In the genomic region with DNA sequence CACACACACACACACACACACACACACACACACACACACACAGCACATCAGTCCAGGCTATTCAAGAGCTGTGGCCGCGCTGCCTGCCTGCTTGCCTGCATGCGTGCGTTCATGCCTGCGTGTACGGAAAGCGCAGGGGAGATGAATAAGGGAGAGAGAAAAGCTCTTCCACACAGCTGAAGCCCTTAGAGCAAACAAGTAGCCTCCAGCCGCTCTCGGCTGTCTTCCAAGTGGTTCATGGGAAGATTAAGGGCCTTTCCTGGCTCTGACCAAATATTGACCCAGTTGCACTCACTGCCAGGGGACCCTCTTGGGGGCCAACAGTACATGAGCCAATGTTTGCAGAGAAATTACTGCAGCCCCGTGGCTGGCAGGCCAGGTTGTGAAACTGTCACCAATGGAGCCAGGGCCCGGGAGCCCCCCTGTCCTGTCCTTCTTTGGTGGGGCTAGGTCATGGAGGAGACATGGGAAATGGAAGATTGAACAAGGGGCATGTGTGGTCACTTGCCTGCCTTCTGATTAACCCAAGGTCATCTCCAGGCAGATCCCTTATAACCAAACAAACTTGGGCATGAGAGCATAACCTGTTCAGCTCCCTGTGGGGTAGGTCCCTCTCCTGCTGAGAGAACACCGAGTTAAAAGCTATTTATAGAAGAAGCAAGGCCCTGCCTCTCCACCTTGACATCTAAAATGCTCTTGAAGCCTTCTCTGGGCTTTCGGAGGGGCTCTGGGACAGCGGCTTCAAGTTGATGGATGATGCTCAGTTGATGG, we compare ENCODE assay signal across 10 mouse cellular contexts. TPM values are rescaled to one million over a fixed set of nuclear protein-coding genes. Genes with fewer than 3 reads are reported as not detected.
DNase-seq lines count a peak whose midpoint lies in the region; ATAC-seq lines count a peak whose summit lies in the region.
"Had no signal": no experiment of that assay in that cellular context is flagged by ENCODE, and none has a peak within 500 bp of the region (broad histone marks: within the 10 kb centered on the region; RNA-seq: fewer than 3 reads in every experiment).

No protein-coding gene starts in this region.

- peaks cover 35% of the 10 kb centered on the region for H3K4me1 ChIP-seq in hindbrain, embryonic 10.5 days (replicated peaks)
- 0 out of 2 replicates have a peak, but pooled peaks cover 2% of the 10 kb centered on the region for H3K4me1 ChIP-seq in hindbrain, embryonic 14.5 days (replicated peaks; ENCODE audit: control insufficient read depth, insufficient read depth, low read length)
- peaks cover 18 to 32% of the 10 kb centered on the region in 2 experiments for H3K4me1 ChIP-seq in heart, embryonic 14.5 days (ENCODE audit: control insufficient read depth in 2 of 2, insufficient read depth in 2 of 2, low read length in 2 of 2)
- peaks cover 10% of the 10 kb centered on the region for H3K4me1 ChIP-seq in midbrain, embryonic 15.5 days

- 0 out of 2 replicates have a peak overlapping the region, but pooled peaks have one; percentile 25 for H3K27ac ChIP-seq in hindbrain, embryonic 10.5 days
- H3K27ac ChIP-seq in hindbrain, embryonic 14.5 days, result no peak overlapping the region
- H3K27ac ChIP-seq in heart, embryonic 14.5 days (replicated peaks in 1 of 2; ENCODE audit: control insufficient read depth in 1 of 2, insufficient read depth in 1 of 2, low read depth in 2 of 2, low read length in 2 of 2), result peak overlapping the region; percentile 55 to 75
- H3K27ac ChIP-seq in midbrain, embryonic 15.5 days, result no peak overlapping the region

- DNase-seq in hindbrain, embryonic 10.5 days (ENCODE audit: low spot score), result no peak
- no peak for DNase-seq in hindbrain, embryonic 14.5 days (ENCODE audit: low spot score)
- peak; percentile 47 for DNase-seq in kidney, adult 9 months
- DNase-seq in cerebellum, postnatal 36 days, result no peak
- DNase-seq in thymus, postnatal 10 days (ENCODE audit: low spot score in 2 of 2), result no peak
- DNase-seq: cerebellum, adult 9-10 months; liver, postnatal 0 days had no signal

- H3K4me2 ChIP-seq in hindbrain, embryonic 14.5 days (replicated peaks), result no peak overlapping the region
- H3K4me2 ChIP-seq in heart, embryonic 14.5 days (ENCODE audit: low read length), result peak overlapping the region; percentile 20; the same call in 1 of the 2 replicates
- no peak overlapping the region for H3K4me2 ChIP-seq in midbrain, embryonic 15.5 days

- H3K9me3 ChIP-seq in hindbrain, embryonic 10.5 days, result no peaks in the 10 kb centered on the region
- no peaks in the 10 kb centered on the region for H3K9me3 ChIP-seq in hindbrain, embryonic 14.5 days (ENCODE audit: control insufficient read depth, low read length)
- no peaks in the 10 kb centered on the region for H3K9me3 ChIP-seq in heart, embryonic 14.5 days (ENCODE audit: control insufficient read depth, low read length)
- H3K9me3 ChIP-seq in midbrain, embryonic 15.5 days, result no peaks in the 10 kb centered on the region

- H3K4me3 ChIP-seq in hindbrain, embryonic 10.5 days, result no peak overlapping the region
- no peak overlapping the region for H3K4me3 ChIP-seq in hindbrain, embryonic 14.5 days (replicated peaks; ENCODE audit: low read length)
- H3K4me3 ChIP-seq in heart, embryonic 14.5 days (ENCODE audit: control insufficient read depth in 1 of 2, insufficient read depth in 1 of 2, low read depth in 1 of 2, low read length in 2 of 2), result no peak overlapping the region
- no peak overlapping the region for H3K4me3 ChIP-seq in midbrain, embryonic 15.5 days

- peaks cover 13% of the 10 kb centered on the region; the same call in 1 of the 2 replicates for H3K36me3 ChIP-seq in hindbrain, embryonic 10.5 days
- no peaks in the 10 kb centered on the region for H3K36me3 ChIP-seq in hindbrain, embryonic 14.5 days (replicated peaks; ENCODE audit: control insufficient read depth, insufficient read depth)
- peaks cover 20% of the 10 kb centered on the region for H3K36me3 ChIP-seq in heart, embryonic 14.5 days (ENCODE audit: control insufficient read depth, insufficient read depth, low read length)
- no peaks in the 10 kb centered on the region for H3K36me3 ChIP-seq in midbrain, embryonic 15.5 days (replicated peaks)

- no peak overlapping the region for H3K9ac ChIP-seq in hindbrain, embryonic 14.5 days
- peak overlapping the region; percentile 43; the same call in 1 of the 2 replicates for H3K9ac ChIP-seq in heart, embryonic 14.5 days (ENCODE audit: low read length)
- no peak overlapping the region for H3K9ac ChIP-seq in midbrain, embryonic 15.5 days
- H3K9ac ChIP-seq: liver, postnatal 0 days had no signal

- WGBS in hindbrain, embryonic 10.5 days, result 82% methylated on average over 14 of the region's 14 CpGs
- WGBS in hindbrain, embryonic 14.5 days, result 65% methylated on average over 14 of the region's 14 CpGs
- WGBS in heart, embryonic 14.5 days, result 53% methylated on average over 14 of the region's 14 CpGs
- 62% methylated on average over 14 of the region's 14 CpGs for WGBS in midbrain, embryonic 15.5 days

- no peak for ATAC-seq in hindbrain, embryonic 14.5 days (ENCODE audit: low FRiP score)
- ATAC-seq in heart, embryonic 14.5 days (ENCODE audit: insufficient number of reproducible peaks, insufficient read depth, low FRiP score, low read depth), result no peak
- ATAC-seq in midbrain, embryonic 15.5 days (replicated peaks), result 0 out of 2 replicates have a peak, but pooled peaks have one; percentile 37
- ATAC-seq in activated CD4-positive, CD25-positive, alpha-beta regulatory T cell, adult 4 months, result no peak
- ATAC-seq: liver, postnatal 0 days had no signal

- H3K27me3 ChIP-seq in hindbrain, embryonic 10.5 days (ENCODE audit: insufficient read depth, poor library complexity, severe bottlenecking), result peaks cover 3% of the 10 kb centered on the region; the same call in 1 of the 2 replicates
- no peaks in the 10 kb centered on the region for H3K27me3 ChIP-seq in hindbrain, embryonic 14.5 days (ENCODE audit: control insufficient read depth, insufficient read depth, low read length)
- H3K27me3 ChIP-seq in heart, embryonic 14.5 days (ENCODE audit: control insufficient read depth, insufficient read depth, low read length), result no peaks in the 10 kb centered on the region
- H3K27me3 ChIP-seq in midbrain, embryonic 15.5 days (replicated peaks), result no peaks in the 10 kb centered on the region

RNA-seq across cellular contexts. Expression of gene Sh3pxd2a, which starts 42.9 kb away (rescaled TPM):
- 2.7 TPM in 2 replicates for polyA plus RNA-seq in hindbrain, embryonic 10.5 days (2016; fragmentation: Nextera tagmentation; extraction: Ambion mirVana)
- 2.8 and 3.0 TPM in 2 replicates for polyA plus RNA-seq in hindbrain, embryonic 14.5 days (2014; fragmentation: Nextera tagmentation; extraction: Ambion mirVana)
- 8.5 and 9.7 TPM in 2 replicates for polyA plus RNA-seq in heart, embryonic 14.5 days (2014; fragmentation: Nextera tagmentation; extraction: Ambion mirVana)
- 2.3 TPM in 2 replicates for polyA plus RNA-seq in midbrain, embryonic 15.5 days (2015; fragmentation: Nextera tagmentation; extraction: Ambion mirVana)
- under 1 TPM; 0.60 to 0.79 TPM for polyA plus RNA-seq in activated CD4-positive, CD25-positive, alpha-beta regulatory T cell, adult 4 months (2017; shearing (Covaris generic))

Comparison
In these comparisons a context has a peak if more than half of its experiments do, and no peak if none do; other contexts are left out.
1. H3K27ac ChIP-seq: peak in hindbrain, embryonic 10.5 days (single experiment) and heart, embryonic 14.5 days (2 of 2); none in hindbrain, embryonic 14.5 days (single experiment) and midbrain, embryonic 15.5 days (single experiment).